Mouse (Mus musculus) retina, postnatal 7 days (tissue): ENCODE measurements around the gene Ptpn13.

Experiments used
- DNase-seq: peaks from one replicate; pipeline ENCODE4 v3.0.0-alpha.2; 2012; ENCODE audit warnings: low read depth, low spot score

The Ptpn13 gene

DNA sequence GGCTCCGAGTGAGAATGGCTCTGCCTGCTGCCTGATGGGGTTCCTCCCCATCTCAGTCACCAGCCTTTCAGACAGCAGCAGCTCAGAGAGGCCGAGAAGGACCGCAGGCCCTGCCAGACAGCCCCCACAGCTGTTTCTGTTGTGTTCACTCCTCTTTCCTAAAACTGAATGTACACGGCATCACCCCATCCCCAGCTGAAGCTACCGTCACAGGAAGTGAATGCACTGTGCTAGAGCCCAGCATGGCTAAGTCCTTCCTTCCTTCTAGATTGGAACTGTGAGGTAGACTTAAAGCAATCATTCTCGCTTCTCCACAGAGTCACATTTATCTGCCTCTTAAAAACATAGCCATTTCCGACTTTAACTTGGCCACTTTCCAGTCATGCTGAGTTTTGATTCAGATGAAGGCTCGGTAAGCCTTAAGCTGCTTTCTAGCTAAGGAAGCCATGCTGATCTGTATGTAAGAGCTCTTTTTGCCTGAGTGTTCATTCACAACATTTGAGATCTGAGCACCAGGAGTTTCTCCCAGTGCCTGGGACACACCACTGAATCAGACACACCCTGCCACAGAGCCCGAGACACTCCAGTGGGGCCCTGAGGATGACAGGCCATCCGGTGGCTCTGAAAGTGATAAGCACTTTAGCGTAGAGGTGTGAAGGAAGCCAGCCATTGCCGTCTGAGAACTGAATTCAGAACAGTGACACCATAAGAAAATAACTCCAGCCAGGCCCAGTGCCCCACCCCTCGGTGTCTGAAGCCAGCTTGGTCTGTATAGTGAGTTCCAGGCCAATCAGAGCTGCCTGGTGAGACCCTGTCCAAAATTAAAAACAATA lies 170.6 kb downstream of the Ptpn13 start:
- no peak for DNase-seq

DNA sequence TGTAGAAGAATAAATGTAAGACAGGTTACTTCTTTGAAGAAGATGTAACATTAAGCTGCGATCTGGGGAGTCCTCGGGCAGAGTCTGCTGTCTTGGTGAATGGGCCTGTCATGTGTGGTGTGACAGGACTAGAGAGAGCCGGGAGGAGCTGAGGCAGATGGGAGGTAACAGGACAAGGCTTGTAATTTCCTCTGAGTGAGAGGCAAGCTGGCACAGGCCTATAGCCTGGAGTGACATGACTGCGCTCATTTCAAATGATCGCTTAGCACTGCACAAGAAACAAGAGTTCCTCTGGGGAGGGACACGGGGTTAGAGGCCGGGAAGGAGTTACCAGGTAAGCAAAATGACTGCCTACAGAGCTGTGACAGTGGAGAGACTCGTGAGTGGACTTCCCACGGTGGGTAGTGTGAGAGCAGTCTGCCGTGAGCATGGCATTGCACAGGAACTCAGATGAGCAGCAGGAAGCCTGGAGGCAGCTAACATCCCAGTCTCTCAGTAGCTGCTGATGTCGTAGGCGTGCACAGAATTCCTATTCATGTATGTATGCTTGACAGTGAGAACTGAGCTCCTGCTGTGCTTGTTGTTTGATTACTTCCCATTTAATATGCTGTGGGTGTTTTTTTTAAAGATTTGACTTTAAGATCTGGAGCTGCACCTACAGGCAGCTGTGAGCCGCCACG lies 171.6 kb downstream of the Ptpn13 start:
- no peak for DNase-seq

DNA sequence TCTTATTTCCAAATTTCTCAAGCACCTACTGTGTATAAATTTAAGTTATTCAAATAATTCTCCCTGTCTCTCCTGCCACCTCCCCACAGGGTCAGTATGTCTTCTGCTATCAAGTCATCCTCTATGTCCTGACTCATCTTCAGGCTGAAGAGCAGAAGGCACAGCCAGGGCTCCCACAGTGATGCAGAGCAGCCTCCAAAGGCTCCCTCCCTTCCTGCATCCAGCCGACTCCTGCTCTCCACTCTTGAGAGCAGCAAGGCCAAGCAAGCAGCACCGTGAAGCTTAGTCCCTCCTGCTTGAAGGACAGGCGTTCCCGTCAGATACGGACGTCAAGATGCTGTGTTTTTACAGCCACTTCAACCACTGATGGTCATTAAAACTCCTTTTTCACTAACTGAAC lies 172.6 kb downstream of the Ptpn13 start:
- no peak for DNase-seq

DNA sequence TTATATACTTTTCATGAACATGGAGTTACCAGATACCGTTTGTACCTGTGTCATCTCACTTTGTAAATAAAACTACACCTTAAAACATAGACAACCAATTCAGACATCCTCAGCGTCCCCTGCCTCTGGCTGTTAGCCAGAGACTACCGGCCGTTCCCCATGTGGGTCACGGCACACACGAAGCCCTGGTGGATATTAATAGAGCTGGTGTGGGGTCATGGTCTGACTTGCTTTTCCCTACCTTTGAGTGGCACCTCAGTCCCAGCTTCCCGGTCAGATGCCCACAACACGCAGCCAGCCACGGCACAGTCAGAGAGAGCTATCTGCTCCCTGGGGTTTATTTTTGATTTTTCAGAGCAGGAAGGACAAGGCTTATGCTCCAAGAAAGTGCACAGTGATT lies 173.3 kb downstream of the Ptpn13 start:
- DNase-seq = no peak

DNA sequence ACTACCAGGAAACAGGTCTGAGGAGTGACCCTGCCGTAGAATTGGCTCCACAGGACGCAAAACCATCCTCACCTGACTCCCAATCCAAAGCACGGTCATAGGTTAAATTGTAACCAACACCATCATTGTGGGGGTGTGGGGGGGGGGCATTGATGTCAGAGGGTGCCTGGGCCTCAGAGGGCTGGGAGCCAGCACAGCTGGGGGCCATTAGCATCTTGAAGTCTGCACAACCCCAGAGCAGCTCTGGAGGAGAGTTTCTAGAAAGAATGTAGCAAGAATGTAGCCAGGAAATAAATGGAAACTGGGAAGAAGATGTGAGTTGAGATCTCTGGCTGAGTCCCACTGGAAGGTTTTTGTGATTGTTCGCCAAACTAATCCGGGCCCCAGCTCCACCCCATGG lies 173.9 kb downstream of the Ptpn13 start:
- DNase-seq = no peak

DNA sequence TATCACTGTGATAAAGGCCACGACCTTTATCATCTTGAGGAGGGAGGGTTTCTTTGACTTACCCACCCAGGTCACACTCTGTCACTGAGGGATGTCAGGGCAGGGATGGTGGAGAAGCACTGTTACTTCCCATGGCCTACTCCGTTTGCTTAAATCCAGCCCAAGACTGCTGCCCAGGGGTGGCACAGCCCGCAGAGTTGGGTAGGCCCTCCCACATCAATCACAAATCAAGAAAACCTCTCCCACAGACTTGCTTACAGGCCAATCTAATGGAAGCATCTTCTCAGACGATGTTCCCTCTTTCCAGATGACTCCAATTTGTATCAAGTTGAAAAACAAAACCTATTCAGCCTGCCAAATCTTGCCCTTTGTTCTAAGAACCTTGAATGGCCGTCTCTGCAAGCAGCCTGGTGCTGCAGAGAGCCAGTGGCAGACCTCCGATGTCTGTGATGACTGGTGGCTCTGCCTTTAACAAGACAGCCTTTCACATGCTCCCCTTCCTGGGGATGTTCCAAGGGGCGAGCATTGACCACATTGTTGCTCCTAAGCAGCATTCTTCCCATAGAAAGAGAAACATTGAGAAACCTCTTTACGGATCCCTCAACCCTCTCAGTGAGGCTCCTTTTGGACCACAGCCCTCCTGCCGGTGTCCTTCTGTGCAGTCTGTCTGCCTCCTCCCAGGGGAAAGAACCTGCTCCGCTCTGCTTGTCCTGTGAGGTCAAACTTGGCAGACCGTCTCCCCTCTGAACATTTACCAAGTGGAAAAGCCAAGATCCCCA lies 178.3 kb downstream of the Ptpn13 start:
- no peak for DNase-seq

DNA sequence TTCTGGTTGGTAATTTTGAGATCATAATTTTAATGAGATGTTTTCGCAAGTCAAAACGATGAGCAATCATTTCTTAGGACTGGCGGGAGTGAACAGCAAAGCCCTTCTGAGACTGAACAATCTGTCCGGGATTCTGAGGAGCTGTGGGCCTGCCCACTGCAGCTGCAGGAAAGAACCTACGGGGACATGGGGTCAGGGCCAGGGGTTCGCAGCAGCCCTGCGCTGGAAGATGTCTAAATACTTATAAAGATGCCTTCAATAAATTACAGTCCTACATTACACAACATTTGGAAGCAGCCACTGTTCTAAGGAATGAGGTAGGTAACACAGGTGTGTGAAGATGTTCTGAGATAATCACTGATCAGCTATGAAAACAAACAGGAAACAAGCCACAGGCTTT lies 180.7 kb downstream of the Ptpn13 start:
- DNase-seq = no peak

DNA sequence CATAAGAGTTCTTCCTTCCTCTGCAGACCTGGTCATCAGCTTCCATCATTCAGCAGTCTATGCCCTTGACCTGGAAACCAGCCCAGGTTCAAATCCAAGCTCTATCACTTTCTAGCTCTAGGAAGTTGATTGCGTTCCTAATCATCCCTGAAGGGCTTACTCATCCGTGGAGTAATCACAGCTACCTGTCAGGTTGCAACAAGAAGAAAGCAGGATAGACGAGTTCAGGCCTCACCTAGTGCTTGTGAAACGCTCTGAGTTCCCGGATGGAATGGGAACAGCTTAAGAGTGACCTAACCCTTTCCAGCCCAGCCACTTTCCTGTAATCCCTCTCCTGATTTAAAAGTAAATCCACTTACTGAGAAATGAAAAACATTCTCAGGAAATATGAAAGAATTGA lies 185.2 kb downstream of the Ptpn13 start:
- no peak for DNase-seq

DNA sequence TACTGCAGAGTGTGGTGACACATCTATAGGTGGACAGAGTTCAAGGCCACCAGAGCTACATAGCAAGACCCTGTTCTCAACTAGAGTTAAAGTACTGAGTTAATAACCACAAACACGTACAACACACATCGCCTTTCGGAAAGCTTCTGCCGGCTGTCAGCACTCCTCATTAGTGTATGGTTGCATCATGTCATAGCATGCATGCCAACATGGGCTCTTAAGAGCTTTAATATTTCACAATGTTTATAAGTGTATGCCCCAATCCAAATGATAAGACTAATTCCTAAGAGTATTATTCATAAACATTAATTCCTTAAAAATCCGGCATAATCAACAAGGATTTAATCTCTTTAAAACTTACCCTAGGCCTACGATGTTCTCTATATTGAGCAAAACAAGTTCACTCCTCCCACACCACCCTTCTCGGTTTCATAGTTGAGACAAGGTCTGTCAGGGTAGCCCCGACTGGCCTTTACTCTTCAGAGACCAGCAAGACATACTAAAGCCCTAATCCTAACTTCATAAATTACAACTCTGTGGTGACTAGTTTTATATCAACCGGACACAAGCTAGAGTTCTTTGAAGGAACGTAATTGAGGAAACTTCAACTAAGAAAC lies 186.0 kb downstream of the Ptpn13 start:
- no peak for DNase-seq

DNA sequence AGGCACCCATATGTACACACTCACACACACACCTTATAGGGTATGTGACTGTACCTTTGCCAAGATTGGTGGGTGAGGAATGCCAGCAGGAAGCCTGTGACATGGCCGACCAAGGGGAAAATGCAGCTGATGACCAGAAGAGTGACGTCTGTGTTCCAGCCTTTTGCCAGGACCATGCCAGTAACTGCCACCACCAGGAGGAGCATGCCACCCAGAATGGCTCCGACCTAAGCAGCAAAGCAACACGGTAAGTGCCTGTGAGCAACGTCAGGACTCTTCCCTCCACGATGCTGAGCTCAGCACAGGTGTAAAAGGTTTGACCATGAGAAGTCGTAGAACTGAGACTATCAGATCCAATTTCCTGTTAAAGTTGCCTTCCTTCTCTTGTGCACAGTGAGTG lies 187.3 kb downstream of the Ptpn13 start:
- no peak for DNase-seq

DNA sequence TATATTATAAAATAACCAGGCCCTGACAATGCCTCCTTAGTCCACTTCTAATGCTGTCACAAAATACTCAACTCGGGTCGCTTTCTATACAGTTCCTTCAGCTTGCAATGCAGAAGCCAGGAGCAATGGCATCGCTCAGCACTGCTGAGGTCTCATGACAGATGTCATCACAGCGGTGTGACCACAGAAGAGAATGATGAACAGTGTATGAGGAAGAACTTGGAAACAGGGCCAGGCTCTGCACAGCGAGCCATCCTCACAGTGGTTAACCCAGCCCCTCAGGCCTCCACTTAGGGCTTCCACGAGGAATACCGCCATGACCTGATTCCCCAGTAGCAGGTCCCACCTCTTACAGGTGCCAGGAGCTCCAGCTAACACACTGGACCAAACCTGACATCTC lies 189.4 kb downstream of the Ptpn13 start:
- no peak for DNase-seq

DNA sequence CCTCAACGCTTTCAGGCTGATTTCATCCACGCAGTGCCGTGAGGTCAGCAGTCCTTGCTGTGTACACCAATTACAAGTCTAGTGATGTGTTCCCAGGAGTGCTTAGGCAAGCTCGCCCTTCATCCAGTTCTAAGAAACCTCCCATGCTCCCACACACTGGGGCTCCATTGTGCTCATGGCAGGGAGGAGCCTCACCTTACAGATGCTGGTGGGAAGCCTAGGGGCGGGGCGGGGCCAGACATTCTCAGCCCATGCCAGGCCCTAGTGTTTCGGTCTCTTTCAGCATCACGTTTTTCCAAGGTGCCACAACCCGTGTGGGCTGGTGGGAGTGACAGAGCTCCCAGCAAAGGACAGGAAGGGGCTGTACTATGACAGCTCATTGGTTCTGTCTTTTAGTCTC lies 192.2 kb downstream of the Ptpn13 start:
- DNase-seq = no peak

DNA sequence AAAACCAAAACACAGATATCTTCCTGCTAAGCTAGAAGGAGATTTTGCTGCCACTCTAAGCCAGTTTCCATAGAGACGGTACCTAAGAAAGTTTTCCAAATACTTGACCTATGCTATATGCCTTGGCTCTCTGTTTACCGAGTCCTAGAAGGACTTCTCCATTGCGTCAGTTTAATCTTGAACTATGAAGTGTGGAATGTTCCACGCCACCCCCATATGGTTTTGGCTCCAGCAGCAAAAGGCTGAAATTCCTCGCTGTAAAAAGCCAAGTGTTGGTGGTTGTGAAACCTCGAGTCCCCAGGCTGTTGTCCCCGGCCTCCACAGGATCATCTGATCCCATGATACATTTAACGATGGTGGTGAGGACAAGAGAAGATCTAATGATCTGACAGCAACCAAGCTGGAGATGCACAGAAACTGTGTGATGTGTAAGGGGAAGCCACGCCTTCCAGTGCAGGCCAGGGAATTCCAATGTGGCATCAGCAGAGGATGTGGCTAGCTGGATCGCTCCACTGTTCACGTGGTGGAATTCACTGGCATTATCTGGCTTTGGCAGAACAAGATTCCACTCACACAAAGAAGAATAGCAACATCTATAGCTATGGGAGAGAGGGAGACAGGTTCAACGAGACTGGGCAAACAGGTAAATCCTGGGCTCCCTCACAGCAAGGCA lies 195.4 kb downstream of the Ptpn13 start:
- no peak for DNase-seq

DNA sequence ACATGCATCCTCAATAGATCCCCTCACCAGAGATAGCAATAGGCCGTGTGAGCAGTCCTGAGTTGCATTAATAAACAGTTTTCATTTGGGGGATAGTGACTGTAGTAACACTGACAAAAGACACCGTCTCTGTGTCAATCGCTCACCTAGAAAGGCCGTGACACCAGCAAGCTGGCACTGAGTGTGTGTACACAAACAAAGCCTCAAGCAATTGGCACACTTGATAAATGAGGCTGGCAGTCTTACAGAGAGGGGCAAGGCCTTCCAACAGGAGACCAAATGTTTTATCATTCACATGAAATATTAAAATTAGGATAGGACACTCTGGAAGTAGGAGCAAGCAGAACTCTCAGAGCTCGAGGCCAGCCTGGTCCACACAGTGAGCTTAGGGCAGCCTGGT lies 197.3 kb downstream of the Ptpn13 start:
- no peak for DNase-seq

DNA sequence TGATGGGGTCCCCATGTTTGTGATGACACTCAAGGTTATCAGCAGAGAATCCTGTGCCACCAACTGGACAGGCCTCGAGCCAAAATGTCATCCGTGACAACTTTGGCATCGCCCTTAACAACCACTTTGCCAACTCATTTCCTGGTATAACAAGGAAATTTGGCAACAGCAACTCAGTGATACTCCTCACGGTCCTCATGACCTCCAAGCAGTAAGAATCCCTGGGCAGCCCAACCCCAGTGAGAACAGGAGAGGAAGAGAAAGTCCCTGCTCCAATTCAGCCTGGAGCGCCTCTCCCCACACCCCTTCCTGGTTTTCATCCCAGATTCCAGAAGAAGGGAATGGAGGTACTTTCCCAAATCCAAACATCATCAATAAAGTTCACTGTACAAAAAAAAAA lies 199.8 kb downstream of the Ptpn13 start:
- DNase-seq = no peak

DNA sequence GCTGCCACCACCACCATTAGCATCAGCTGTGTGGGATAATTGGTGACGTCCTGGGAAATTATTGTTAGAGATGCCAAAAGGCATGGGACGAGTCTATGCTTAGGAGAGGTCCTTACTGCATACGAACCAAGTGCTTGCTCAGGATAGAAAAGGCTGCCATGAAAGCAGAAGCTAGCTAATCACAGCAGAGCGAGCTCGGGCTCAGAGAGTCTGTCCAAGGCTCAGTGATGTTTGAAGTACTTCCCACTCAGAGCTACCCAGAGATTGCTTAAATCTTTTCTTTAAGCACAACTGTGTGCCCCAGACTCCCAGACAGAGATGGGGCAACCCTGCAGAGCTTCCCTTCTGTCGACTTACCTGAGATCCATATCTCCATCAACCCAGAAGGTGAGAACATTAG lies 203.5 kb downstream of the Ptpn13 start:
- no peak for DNase-seq

DNA sequence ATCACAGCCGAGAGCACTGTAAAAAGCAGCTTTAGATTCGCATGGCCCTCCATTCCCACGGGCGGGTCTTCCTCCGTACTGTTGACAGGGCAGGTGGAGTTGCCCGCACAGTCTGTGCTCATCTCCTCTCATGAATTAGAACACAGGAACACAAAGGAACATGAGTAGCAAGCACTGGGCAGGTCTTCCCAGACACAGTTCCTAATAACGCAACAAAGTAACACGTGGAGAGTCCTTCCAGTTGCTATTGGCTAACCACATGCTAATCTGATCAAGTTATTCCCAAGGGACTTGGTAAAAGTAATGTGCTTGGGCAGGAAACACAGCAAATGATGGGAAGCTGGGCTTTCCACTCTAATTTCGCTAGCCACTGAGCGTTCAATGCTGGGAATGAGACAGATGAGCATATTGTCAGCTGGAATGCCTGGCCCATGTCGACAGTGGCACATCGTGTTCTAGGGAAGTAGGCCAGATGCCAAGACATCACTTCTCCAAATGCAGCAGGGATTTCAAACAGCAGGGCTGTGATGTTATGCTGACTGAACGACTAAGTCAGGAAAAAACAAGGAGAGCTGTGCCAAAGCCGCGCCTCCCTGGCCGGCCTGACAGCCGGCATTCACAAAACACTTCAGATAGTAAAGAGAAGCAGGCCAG lies 204.2 kb downstream of the Ptpn13 start, which contains the start of gene Slc10a6:
TSS of gene Slc10a6 (minus strand) at position 293 of the 654 bp plus-strand sequence.
- DNase-seq = no peak

DNA sequence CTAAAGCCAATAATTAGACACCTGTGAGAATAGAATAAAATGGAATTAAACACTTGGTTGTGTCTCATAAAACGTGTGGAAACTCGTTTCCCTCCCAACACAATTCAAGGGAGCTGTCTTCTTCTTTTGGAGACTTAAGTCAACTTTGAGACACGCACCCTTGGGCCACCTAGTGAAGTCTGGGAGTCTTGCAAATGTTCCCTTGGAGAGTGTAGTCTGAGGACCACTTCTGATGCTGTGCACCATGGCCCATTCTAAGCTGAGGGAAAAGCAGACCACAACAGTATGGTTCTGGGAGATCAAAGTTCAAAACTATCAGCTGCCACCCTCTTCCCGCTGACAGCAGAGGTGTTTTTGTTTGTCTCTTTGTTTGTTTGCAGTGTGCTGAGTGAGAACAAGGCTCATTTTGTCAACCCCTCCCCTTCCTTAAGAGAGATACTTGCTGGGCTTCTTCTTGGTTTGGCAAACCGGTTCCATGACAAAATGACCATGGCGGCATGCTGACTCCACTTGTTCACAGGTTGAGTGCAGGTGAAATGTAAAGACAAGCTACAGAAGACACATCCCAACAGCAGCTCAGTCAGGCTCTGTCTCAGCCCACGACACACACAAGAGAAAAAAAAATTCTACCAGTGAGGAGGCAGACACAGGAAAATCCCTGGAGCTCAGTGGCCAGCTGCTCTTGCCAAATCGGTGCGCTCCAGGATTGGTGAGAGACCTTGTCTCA lies 205.0 kb downstream of the Ptpn13 start:
- no peak for DNase-seq

DNA sequence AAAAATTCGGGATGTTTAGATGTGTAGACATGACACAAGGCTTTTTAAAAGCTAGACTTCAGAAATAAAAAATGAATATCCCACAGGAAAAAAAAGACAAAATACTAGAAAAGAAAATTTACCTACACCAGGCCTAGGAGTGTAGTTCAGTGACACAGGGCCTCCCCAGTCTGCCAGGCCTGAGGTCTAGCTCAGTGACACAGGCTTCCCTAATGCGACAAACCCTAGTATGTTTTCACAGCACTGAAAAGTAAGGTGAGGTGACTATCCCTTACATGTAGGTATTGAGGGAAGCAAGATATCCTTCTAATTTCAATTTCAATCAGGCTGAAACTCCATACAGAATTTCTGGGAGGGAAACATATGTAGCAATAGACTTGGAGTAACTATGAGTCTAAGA lies 212.2 kb downstream of the Ptpn13 start:
- no peak for DNase-seq

DNA sequence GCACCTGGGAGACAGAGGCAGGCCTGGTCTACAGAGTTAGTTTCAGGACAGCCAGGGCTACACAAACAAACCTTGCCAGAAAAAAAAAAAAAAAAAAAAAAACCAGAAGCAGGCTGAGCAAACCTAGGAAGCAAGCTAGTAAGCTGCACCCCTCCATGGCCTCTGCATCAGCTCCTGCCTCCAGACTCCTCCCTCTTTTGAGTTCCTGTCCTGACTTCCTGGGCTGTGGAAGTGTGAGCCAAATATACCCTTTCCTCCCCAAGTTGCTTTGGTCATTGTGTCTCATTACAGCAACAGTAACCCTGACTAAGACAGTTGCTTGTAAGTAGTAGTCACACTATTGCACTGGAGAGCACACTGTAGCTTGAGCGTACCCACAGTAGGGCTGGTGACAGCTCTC lies 219.2 kb downstream of the Ptpn13 start:
- DNase-seq = no peak
